Mouse (Mus musculus): ENCODE results near the gene Bcr. TPM values are rescaled to one million over a fixed set of nuclear protein-coding genes. Genes with fewer than 3 reads are reported as not detected.

The Bcr gene
- polyA plus RNA-seq, 1 experiment from 2014 or later: 38.8 TPM

DNA sequence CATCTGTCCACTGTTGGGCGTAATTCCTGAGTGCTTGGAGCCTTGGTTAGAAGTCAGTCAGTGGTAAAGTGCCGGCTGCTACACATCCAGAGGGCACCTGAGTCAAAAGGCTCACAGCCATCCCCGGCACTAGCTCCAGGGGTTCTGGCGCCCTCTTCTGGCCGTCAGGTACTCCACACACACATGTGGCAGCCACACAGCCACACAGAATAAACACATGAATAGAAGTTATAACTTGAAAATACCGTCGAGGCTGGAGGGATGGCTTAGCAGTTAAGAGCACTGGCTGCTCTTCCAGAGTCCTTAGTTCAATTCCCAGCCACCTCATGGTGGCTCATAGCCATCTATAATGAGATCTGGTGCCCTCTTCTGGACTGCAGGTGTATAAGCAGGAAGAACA is 131.3 kb downstream of the Bcr start:
- ChIA-PET POLR2A (no interaction called here), CTCF (interaction anchor here (0.9 to 2.2 kb wide), 6 partner anchors 9 to 59 kb away, joined by 5 to 8 read pairs (median 6); no protein-coding TSS in a partner anchor)
- no peak for DNase-seq (ENCODE audit: low read depth, low spot score)
- in situ Hi-C loops (cut with MboI; ENCODE audit: low pct_unique_long_range_greater_than_20kb): loop anchor here (5.0 kb wide), 1 partner anchor 296 kb away; no protein-coding TSS in a partner anchor
- no peaks in the 10 kb centered on the region for H3K27me3 ChIP-seq
- peak; percentile 69 for TF ChIP-seq CTCF (IDR thresholded peaks at IDR 0.05)
- no peak for ATAC-seq

- no peak for TF ChIP-seq CTCF (IDR thresholded peaks at IDR 0.05)
- POLR2A ChIA-PET: no interaction called here
- H3K27me3 ChIP-seq: no peaks in the 10 kb centered on the region
- DNase-seq (ENCODE audit: low read depth, low spot score) (no peak), ATAC-seq (no peak)
- in situ Hi-C loops (cut with MboI; ENCODE audit: low pct_unique_long_range_greater_than_20kb): no loop called here
- CTCF ChIA-PET: interaction anchor here (0.9 to 1.2 kb wide), 2 partner anchors 14 to 39 kb away, joined by 3 read pairs; partner anchors contain the start of gene Specc1l
These were observed 137.4 kb downstream of the Bcr start for GRCm38 (mm10) chr10:75197817-75198216.

- ChIA-PET CTCF (interaction anchor here (1.0 to 2.0 kb wide), 2 partner anchors 9 to 14 kb away, joined by 3 to 5 read pairs; no protein-coding TSS in a partner anchor), POLR2A (no interaction called here)
- DNase-seq (ENCODE audit: low read depth, low spot score): no peak
- in situ Hi-C loops (cut with MboI; ENCODE audit: low pct_unique_long_range_greater_than_20kb): no loop called here
- ATAC-seq: no peak
- no peaks in the 10 kb centered on the region for H3K27me3 ChIP-seq
- TF ChIP-seq CTCF (IDR thresholded peaks at IDR 0.05): no peak
These were observed 140.3 kb downstream of the Bcr start for GRCm38 (mm10) chr10:75200733-75201132.

GRCm38 (mm10) chr10:75206192-75206591 is 145.8 kb downstream of the Bcr start:
- in situ Hi-C loops (cut with MboI; ENCODE audit: low pct_unique_long_range_greater_than_20kb): no loop called here
- CTCF ChIA-PET: interaction anchor here (0.8 to 2.2 kb wide), 6 partner anchors 9 to 49 kb away, joined by 3 to 8 read pairs (median 4); no protein-coding TSS in a partner anchor
- TF ChIP-seq CTCF (IDR thresholded peaks at IDR 0.05): no peak
- DNase-seq (ENCODE audit: low read depth, low spot score): no peak
- POLR2A ChIA-PET: interaction anchor here (0.7 kb wide), 1 partner anchor 9 kb away, joined by 4 read pairs; no protein-coding TSS in a partner anchor
- H3K27me3 ChIP-seq: no peaks in the 10 kb centered on the region
- ATAC-seq: no peak

DNA sequence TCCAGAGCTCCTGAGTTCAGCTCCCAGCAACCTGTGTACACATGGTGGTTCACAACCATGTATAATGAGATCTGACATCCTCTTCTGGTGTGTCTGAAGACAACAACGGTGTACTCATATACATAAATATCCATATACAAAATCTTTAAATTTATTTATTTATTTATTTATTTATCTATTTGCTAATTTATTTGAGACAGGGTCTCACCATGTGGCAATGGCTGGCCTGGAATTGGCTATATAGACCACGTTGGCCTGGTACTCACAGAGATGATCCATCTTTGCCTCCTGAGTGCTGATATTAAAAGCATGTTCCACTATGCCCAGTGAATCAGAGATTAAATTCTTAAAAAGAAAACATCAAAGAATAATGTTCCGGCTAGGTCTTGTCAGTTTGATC is 150.4 kb downstream of the Bcr start:
- in situ Hi-C loops (cut with MboI; ENCODE audit: low pct_unique_long_range_greater_than_20kb): loop anchor here (5.0 kb wide), 1 partner anchor 41 kb away; no protein-coding TSS in a partner anchor
- CTCF ChIA-PET: interaction anchor here (1.3 to 1.9 kb wide), 4 partner anchors 8 to 44 kb away, joined by 3 to 5 read pairs (median 4); no protein-coding TSS in a partner anchor
- no peak for DNase-seq (ENCODE audit: low read depth, low spot score)
- ATAC-seq: no peak
- POLR2A ChIA-PET: interaction anchor here (0.6 kb wide), 1 partner anchor 13 kb away, joined by 4 read pairs; no protein-coding TSS in a partner anchor
- no peaks in the 10 kb centered on the region for H3K27me3 ChIP-seq
- TF ChIP-seq CTCF (IDR thresholded peaks at IDR 0.05): no peak

GRCm38 (mm10) chr10:75211807-75212645 is 151.6 kb downstream of the Bcr start, which contains the start of gene Specc1l:
Specc1l (plus strand) TSS chr10:75212073.
- ChIA-PET POLR2A (interaction anchor here (1.0 to 1.1 kb wide), 2 partner anchors 12 to 39 kb away, joined by 4 to 5 read pairs; no protein-coding TSS in a partner anchor), CTCF (interaction anchor here (1.3 to 1.9 kb wide), 4 partner anchors 9 to 43 kb away, joined by 3 to 5 read pairs (median 4); no protein-coding TSS in a partner anchor)
- ATAC-seq (peak; percentile 98), DNase-seq (ENCODE audit: low read depth, low spot score) (peak; percentile 51)
- H3K27me3 ChIP-seq: no peaks in the 10 kb centered on the region
- in situ Hi-C loops (cut with MboI; ENCODE audit: low pct_unique_long_range_greater_than_20kb): loop anchor here (5.0 kb wide), 1 partner anchor 40 kb away; no protein-coding TSS in a partner anchor
- TF ChIP-seq CTCF (IDR thresholded peaks at IDR 0.05): no peak

DNA sequence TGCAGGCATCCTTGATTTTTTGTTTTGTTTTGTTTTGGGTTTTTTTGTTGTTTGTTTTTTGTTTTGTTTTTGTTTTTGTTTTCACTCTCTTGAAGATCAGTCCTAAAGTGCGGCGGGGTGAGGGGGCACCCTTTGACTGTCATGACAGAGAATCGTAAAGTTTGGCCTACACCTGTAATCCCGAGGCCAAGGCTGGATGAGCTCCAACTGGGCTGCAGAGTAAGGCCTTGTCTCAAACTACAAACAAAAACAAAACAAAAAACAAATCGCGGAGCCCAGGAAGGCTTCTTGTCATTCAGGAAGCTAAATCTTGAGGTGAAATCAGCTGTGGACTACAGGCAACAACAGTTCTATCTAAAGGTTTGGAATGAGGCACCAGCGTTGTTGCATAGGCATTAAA is 152.6 kb downstream of the Bcr start:
- TF ChIP-seq CTCF (IDR thresholded peaks at IDR 0.05): no peak
- ChIA-PET CTCF (interaction anchor here (1.0 to 2.1 kb wide), 5 partner anchors 10 to 243 kb away, joined by 3 to 9 read pairs (median 3); no protein-coding TSS in a partner anchor), POLR2A (interaction anchor here (1.1 kb wide), 1 partner anchor 38 kb away, joined by 5 read pairs; no protein-coding TSS in a partner anchor)
- H3K27me3 ChIP-seq: no peaks in the 10 kb centered on the region
- ATAC-seq (no peak), DNase-seq (ENCODE audit: low read depth, low spot score) (no peak)
- in situ Hi-C loops (cut with MboI; ENCODE audit: low pct_unique_long_range_greater_than_20kb): loop anchor here (5.0 kb wide), 1 partner anchor 39 kb away; no protein-coding TSS in a partner anchor

- ATAC-seq: no peak
- in situ Hi-C loops (cut with MboI; ENCODE audit: low pct_unique_long_range_greater_than_20kb): no loop called here
- ChIA-PET CTCF (no interaction called here), POLR2A (no interaction called here)
- H3K27me3 ChIP-seq: no peaks in the 10 kb centered on the region
- no peak for TF ChIP-seq CTCF (IDR thresholded peaks at IDR 0.05)
- no peak for DNase-seq (ENCODE audit: low read depth, low spot score)
These were observed 160.3 kb downstream of the Bcr start for GRCm38 (mm10) chr10:75220722-75221121.

GRCm38 (mm10) chr10:75221936-75222610 is 161.7 kb downstream of the Bcr start:
- DNase-seq (ENCODE audit: low read depth, low spot score) (no peak), ATAC-seq (peak; percentile 18)
- no peak for TF ChIP-seq CTCF (IDR thresholded peaks at IDR 0.05)
- in situ Hi-C loops (cut with MboI; ENCODE audit: low pct_unique_long_range_greater_than_20kb): no loop called here
- POLR2A ChIA-PET: no interaction called here
- no peaks in the 10 kb centered on the region for H3K27me3 ChIP-seq
- CTCF ChIA-PET: interaction anchor here (1.2 to 1.5 kb wide), 3 partner anchors 8 to 30 kb away, joined by 3 to 6 read pairs (median 4); no protein-coding TSS in a partner anchor

DNA sequence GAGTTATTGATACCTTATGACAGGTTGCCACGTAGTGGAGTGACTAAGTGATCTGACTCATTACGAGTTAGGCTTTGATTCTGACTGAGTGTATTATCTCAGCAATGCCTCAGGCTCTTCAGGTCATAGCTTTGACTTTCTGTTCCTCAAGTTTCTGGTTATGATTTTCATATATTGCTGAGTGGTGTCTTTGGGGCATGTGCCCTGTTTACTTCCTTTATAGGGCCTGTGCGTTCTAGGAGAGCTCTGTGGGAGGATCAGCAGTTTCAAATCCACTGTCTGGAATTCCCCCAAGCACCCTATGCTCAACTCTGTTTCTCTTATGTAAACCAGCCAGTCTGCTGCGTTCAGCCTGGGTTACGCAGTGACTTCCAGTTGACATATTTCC is 162.2 kb downstream of the Bcr start:
- H3K27me3 ChIP-seq: no peaks in the 10 kb centered on the region
- TF ChIP-seq CTCF (IDR thresholded peaks at IDR 0.05): no peak
- DNase-seq (ENCODE audit: low read depth, low spot score): peak; percentile 55
- in situ Hi-C loops (cut with MboI; ENCODE audit: low pct_unique_long_range_greater_than_20kb): no loop called here
- POLR2A ChIA-PET: interaction anchor here (1.4 kb wide), 1 partner anchor 12 kb away, joined by 3 read pairs; no protein-coding TSS in a partner anchor
- CTCF ChIA-PET: interaction anchor here (1.2 to 1.5 kb wide), 3 partner anchors 9 to 29 kb away, joined by 3 to 6 read pairs (median 4); no protein-coding TSS in a partner anchor
- peak; percentile 69 for ATAC-seq

Measured in Patski (cell line).